Mouse (Mus musculus) Patski (cell line): ENCODE data around the gene 1110051M20Rik. TPM values are rescaled to one million over a fixed set of nuclear protein-coding genes. Genes with fewer than 3 reads are reported as not detected.
"Not testable (repeated sequence)": the region's sequence is repeated elsewhere in the genome, so short reads cannot be mapped to it uniquely, and the experiment has no call there.

Source experiments
- ATAC-seq: fragments of 100-300 bp; one replicate; pipeline ENCODE4 v1.8.0; 2021
- CTCF ChIA-PET: fragments of 350-600 bp; sonication (Branson Sonifier 250); formaldehyde crosslinking; loops from one replicate; lab custom pipeline; 2022; ENCODE audit warnings: inconsistent platforms; lab: Charles Lee
- POLR2A ChIA-PET: fragments of 350-600 bp; sonication (Branson Sonifier 250); formaldehyde crosslinking; loops from one replicate; lab custom pipeline; 2022; ENCODE audit warnings: antibody characterized with exemption, inconsistent platforms; lab: Charles Lee
- DNase-seq: peaks from one replicate; pipeline ENCODE4 v3.0.0-alpha.2; 2011; ENCODE audit warnings: low read depth, low spot score
- H3K27me3 ChIP-seq: fragments of 371-371 bp; one replicate; pipeline ENCODE4 v1.5.1; 2021
- CTCF ChIP-seq: fragments of 100-300 bp; IDR thresholded peaks from one replicate; pipeline ENCODE4 v1.5.1; 2021
- in situ Hi-C: fragments of 300-500 bp; cut with MboI; formaldehyde crosslinking; loops from 3 replicates; pipeline ENCODE4 v1.11.1; 2018; ENCODE audit warnings: low pct_unique_long_range_greater_than_20kb, mixed read lengths
- polyA plus RNA-seq: library from polyadenylated mRNA; unstranded; gene quantifications from one replicate; pipeline ENCODE4 v1.2.3, GENCODE M21; 2021

The 1110051M20Rik gene
- polyA plus RNA-seq, 1 experiment from 2014 or later = 15.1 TPM

DNA sequence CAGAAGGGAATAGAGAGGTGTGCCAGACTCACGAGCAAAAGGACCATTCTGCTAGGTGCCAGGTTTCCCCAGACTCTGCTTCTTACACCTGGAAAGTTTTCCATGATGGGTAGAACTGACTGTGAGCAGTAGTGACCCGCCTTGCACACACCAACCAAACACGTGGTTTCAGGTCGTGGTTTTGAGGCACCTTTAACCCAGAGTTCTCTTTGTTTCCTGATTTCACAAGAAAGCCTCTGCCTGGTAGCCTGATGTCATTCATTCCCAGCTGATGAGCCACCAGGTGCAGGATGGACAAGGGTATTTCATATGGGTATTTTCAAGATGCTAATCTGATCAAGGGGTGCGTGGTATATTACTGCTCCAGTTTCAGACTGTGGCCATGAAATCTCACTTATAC, 202.0 kb downstream of the 1110051M20Rik start:
- ATAC-seq (no peak), DNase-seq (no peak)
- POLR2A ChIA-PET = no interaction called here
- H3K27me3 ChIP-seq = no peaks in the 10 kb centered on the region
- TF ChIP-seq CTCF = no peak
- in situ Hi-C loops = no loop called here
- CTCF ChIA-PET = no interaction called here

DNA sequence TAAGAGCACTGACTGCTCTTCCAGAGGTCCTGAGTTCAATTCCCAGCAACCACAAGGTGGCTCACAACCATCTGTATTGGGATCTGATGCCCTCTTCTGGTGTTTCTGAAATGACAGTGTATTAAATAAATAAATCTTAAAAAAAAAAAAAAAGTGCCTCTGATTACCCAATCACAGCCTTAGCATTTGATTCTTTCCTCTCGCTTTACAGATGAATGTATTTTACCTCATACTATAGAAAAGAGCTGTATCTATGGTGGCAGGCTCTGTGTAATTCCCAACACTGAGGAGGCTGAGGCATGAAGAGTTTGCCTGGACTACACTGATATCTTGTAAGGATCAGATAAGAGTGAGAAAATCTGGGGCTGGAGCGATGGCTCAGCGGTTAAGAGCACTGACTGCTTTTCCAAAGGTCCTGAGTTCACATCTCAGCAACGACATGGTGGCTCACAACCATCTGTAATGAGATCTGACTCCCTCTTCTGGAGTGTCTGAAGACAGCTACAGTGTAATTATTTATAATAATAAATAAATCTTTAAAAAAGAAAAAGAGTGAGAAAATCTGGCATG, 206.9 kb downstream of the 1110051M20Rik start:
- peak; percentile 48 for ATAC-seq
- in situ Hi-C loops, DNase-seq, H3K27me3 ChIP-seq: not testable (repeated sequence)
- peak; percentile 82 for TF ChIP-seq CTCF
- ChIA-PET CTCF (interaction anchor here (1.0 to 2.6 kb wide), 6 partner anchors 10 to 122 kb away, joined by 3 to 15 read pairs (median 4); no protein-coding TSS in a partner anchor), POLR2A (interaction anchor here (0.6 to 1.2 kb wide), 6 partner anchors 19 to 125 kb away, joined by 3 to 4 read pairs (median 3); partner anchors contain the start of genes Arfgap2 and Madd)

DNA sequence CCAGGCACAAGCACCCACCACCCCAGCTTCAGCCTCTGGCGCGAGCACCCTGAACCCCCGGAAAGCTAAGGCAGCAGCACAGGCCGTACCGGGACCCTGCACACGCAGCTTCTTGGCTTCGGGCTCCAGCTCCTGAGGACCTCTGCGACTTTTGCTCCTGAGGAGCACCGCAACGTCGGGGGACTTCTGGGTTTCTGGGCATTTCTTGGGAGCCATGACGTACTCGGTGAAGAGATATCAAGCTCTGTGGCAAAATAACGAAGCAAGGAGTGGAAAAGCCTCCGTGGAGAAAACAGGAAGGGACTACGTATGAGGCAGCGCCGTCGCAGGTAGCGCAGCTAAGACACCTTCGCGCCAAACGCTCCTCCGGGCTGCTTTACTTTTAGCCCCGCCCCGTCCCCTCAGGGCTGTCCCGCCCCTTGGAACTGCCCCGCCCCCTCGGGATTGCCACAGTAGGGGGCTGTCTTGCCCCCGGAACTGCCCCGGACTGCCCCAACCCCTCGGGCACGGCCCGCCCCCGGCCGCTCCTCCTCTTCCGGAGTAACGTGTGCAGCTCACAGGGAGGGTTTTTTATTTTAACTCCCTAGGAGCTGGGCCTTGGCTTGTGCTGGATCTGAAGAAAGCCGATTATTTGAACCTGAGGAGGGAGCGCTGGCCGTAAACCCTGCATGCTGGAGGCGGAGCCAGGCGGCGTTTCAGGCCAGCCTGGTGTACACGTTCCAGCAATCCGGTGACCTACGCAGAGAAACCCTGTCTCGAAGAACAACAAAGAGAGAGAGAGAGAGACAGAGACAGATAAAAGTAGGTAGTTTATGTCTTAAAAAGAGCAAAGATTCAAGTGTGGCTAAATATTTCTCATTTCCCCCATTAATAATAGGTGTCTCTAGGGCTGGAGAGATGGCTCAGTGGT, 207.6 kb downstream of the 1110051M20Rik start, which contains the start of gene Ddb2:
Gene Ddb2 (minus strand): TSS at position 382 of the 910 bp plus-strand sequence.
- H3K27me3 ChIP-seq = no peaks in the 10 kb centered on the region
- ChIA-PET CTCF (interaction anchor here (0.7 to 2.6 kb wide), 6 partner anchors 11 to 122 kb away, joined by 3 to 15 read pairs (median 4); no protein-coding TSS in a partner anchor), POLR2A (interaction anchor here (0.6 to 1.2 kb wide), 4 partner anchors 21 to 125 kb away, joined by 3 read pairs; partner anchors contain the start of genes Arfgap2 and Madd)
- DNase-seq (peak; percentile 67), ATAC-seq (peak; percentile 89)
- no peak for TF ChIP-seq CTCF
- in situ Hi-C loops = no loop called here

DNA sequence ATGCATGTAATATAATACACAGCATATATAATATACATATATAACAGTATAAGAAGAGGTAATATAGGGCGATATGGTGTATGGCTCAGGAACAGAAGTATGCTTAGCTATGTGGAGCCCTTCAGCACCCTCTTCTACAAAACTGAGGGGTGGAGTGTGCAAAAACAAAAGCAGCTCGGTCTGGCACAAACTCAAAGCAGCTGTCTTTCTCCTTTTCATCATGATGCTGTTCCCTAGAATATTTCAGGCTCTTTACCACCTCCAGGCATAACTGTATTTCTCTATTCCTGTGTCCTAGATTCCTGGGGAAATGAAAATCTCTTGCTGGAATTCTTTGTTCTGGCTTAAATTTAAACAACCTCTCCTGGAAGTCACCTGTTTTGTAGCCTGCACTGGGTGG, 214.8 kb downstream of the 1110051M20Rik start:
- DNase-seq (no peak), ATAC-seq (no peak)
- H3K27me3 ChIP-seq = no peaks in the 10 kb centered on the region
- TF ChIP-seq CTCF = no peak
- ChIA-PET CTCF (interaction anchor here (2.2 kb wide), 1 partner anchor 114 kb away, joined by 5 read pairs; no protein-coding TSS in a partner anchor), POLR2A (no interaction called here)
- in situ Hi-C loops = no loop called here

Other genes starting within 250 kb of the 1110051M20Rik start
- gene Nr1h3, start 241.9 kb downstream of the 1110051M20Rik start, polyA plus RNA-seq = 0.36 TPM
- gene Acp2, start 241.8 kb downstream of the 1110051M20Rik start, polyA plus RNA-seq = 45.2 TPM
- 16.1 TPM for gene Ddb2, start 207.7 kb downstream of the 1110051M20Rik start, polyA plus RNA-seq
- 80.6 TPM for gene Pacsin3, start 188.8 kb downstream of the 1110051M20Rik start, polyA plus RNA-seq
- 71.1 TPM for gene Arfgap2, start 179.7 kb downstream of the 1110051M20Rik start, polyA plus RNA-seq
- 3.4 TPM for gene Lrp4, start 12.8 kb upstream of the 1110051M20Rik start, polyA plus RNA-seq
- 58.1 TPM for gene Ckap5, start 82.1 kb upstream of the 1110051M20Rik start, polyA plus RNA-seq
- gene F2, start 191.7 kb upstream of the 1110051M20Rik start, polyA plus RNA-seq = not detected
- 15.2 TPM for gene Zfp408, start 205.1 kb upstream of the 1110051M20Rik start, polyA plus RNA-seq
- 80.1 TPM for gene Arhgap1, start 205.2 kb upstream of the 1110051M20Rik start, polyA plus RNA-seq